Mouse (Mus musculus): ENCODE results near the gene Agps.

DNA sequence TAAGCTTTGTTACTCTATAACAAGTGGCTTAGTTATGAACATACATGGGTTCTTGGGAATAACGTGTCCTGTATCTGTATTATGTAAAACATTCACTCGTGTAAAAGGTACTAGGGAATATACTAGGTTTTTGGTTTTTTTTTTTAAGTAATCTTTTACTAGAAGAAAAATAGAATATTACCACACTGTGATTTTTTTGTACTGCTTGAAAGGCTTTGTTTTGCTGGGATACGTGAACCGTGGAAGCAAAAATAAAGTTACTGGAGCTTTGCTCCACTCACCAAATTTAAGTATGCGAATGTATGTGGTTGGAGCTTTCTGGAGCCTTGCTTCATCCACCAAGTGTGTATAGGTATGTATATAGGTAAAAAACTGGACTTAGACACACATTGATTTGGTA lies 24.5 kb upstream of the Agps start:
- TF ChIP-seq EP300 (IDR thresholded peaks at IDR 0.05) (no peak), CTCF (IDR thresholded peaks at IDR 0.05) (no peak)
